Mouse (Mus musculus): ENCODE results near the gene Zbtb20.

DNA sequence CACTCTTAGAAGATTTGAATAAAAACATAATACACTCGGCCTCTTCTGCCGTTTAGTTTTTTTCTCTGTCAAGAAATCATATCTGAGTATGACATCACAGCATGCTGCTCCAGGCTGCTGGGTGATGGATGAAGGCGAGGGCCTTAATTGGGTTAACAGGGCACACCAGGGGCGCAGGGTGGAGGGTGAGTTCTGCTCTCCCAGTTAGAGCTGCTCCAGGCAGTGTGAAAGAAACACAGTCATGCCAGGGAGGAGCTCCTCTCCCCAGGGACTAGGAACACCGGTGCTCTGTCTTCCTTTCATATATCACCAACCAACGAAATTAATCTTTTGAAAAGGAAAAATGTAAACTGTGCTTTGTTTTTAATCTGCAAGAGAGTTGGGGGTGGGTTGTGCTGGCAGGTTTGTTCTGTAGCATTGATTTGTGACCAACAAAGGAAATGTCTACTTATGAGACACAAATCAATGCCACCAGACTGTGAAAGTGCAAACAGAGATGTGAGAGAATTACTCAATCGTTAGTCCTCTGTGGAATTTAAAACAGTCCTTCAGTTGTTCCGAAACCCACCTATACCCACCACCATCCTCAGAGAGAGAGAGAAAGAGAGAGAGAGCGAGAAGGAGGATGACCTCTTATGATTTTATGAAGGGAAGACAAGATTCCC lies 673.9 kb downstream of the Zbtb20 start:
- TF ChIP-seq POLR2A (IDR thresholded peaks at IDR 0.05; ENCODE audit: low read depth, low read length) (no peak), CTCF (IDR thresholded peaks at IDR 0.05; ENCODE audit: extremely low read depth, insufficient read length, insufficient replicate concordance, low read depth, low read length) (no peak)

All from small intestine, adult 2 months (tissue).